25 mouse cellular contexts compared by ENCODE assay signal in genomic region chr4:148472436-148473174, GRCm38 (mm10). TPM values are rescaled to one million over a fixed set of nuclear protein-coding genes. Genes with fewer than 3 reads are reported as not detected.
DNase-seq lines count a peak whose midpoint lies in the region; ATAC-seq and TF ChIP-seq lines count a peak whose summit lies in the region.
"Had no signal": no experiment of that assay in that cellular context is flagged by ENCODE, and none has a peak within 500 bp of the region (broad histone marks: within the 10 kb centered on the region; RNA-seq: fewer than 3 reads in every experiment).

No protein-coding gene starts in this region.

- peak overlapping the region; percentile 40; the same call in 1 of the 2 replicates for H3K27ac ChIP-seq in gastrocnemius, adult 2 months
- peak overlapping the region; percentile 77 for H3K27ac ChIP-seq in kidney, embryonic 16.5 days (ENCODE audit: low read length)
- peak overlapping the region; percentile 60 for H3K27ac ChIP-seq in brown adipose tissue, adult 24 weeks (replicated peaks; ENCODE audit: low read depth, low read length)
- H3K27ac ChIP-seq in limb, embryonic 12.5 days = peak overlapping the region; percentile 85; the same call in 1 of the 2 replicates
- H3K27ac ChIP-seq: forebrain, embryonic 15.5 days; heart, adult 2 months; heart, embryonic 13.5 days; hindbrain, embryonic 12.5 days; left cerebral cortex, adult 2 months; stomach, embryonic 15.5 days had no signal

- intact Hi-C loops in gastrocnemius, adult 2 months (cut with DNase I) = no loop called here

- H3K27me3 ChIP-seq in kidney, embryonic 16.5 days (ENCODE audit: insufficient read depth, low read length) = no peaks in the 10 kb centered on the region
- H3K27me3 ChIP-seq in limb, embryonic 12.5 days = no peaks in the 10 kb centered on the region
- H3K27me3 ChIP-seq: forebrain, embryonic 15.5 days; heart, embryonic 13.5 days; hindbrain, embryonic 12.5 days; stomach, embryonic 15.5 days had no signal

- no peaks in the 10 kb centered on the region for H3K9me3 ChIP-seq in kidney, embryonic 16.5 days (ENCODE audit: low read length)
- no peaks in the 10 kb centered on the region for H3K9me3 ChIP-seq in limb, embryonic 12.5 days
- H3K9me3 ChIP-seq: forebrain, embryonic 15.5 days; heart, embryonic 13.5 days; hindbrain, embryonic 12.5 days; stomach, embryonic 15.5 days had no signal

- 92% methylated on average over 8 of the region's 8 CpGs for WGBS in kidney, embryonic 16.5 days
- WGBS in limb, embryonic 12.5 days = 90% methylated on average over 8 of the region's 8 CpGs

- TF ChIP-seq CTCF in gastrocnemius, adult 2 months (IDR thresholded peaks at IDR 0.05) = no peak

- no peak for ATAC-seq in kidney, embryonic 16.5 days (ENCODE audit: low FRiP score, low TSS enrichment)
- no peak for ATAC-seq in limb, embryonic 12.5 days (ENCODE audit: insufficient number of reproducible peaks, insufficient read depth, low FRiP score, low TSS enrichment, low read depth)
- ATAC-seq: CD4-positive, CD25-positive, alpha-beta regulatory T cell, adult 4 months; forebrain, embryonic 15.5 days; intestine, postnatal 0 days had no signal

- H3K4me1 ChIP-seq in kidney, embryonic 16.5 days (ENCODE audit: insufficient read depth, low read length) = no peaks in the 10 kb centered on the region
- H3K4me1 ChIP-seq in brown adipose tissue, adult 24 weeks (ENCODE audit: control insufficient read depth, insufficient read depth, insufficient read length, low read length) = peaks cover 9% of the 10 kb centered on the region; the same call in 1 of the 2 replicates
- H3K4me1 ChIP-seq in limb, embryonic 12.5 days (replicated peaks) = peaks cover 18% of the 10 kb centered on the region
- H3K4me1 ChIP-seq: forebrain, embryonic 15.5 days; heart, embryonic 13.5 days; stomach, embryonic 15.5 days had no signal

- no peak for DNase-seq in gastrocnemius, adult 2 months
- no peak for DNase-seq in gastrocnemius, adult 8-10 months (ENCODE audit: low spot score in 2 of 2)
- no peak for DNase-seq in kidney, adult 18-20 months
- DNase-seq in ovary, postnatal 14 days (ENCODE audit: low spot score) = no peak
- no peak for DNase-seq in left cerebral cortex, adult 18-20 months (ENCODE audit: low spot score in 2 of 2)
- DNase-seq: cerebellum, adult 9-10 months; gastrocnemius, postnatal 25 days; heart, adult 2 months; heart, postnatal 14 days; left cerebral cortex, postnatal 4 days; lung, adult 2 months; lung, postnatal 14 days; thymus, postnatal 25 days had no signal

- no peak overlapping the region for H3K9ac ChIP-seq in kidney, embryonic 16.5 days (replicated peaks; ENCODE audit: low read length)
- H3K9ac ChIP-seq in limb, embryonic 12.5 days (replicated peaks) = no peak overlapping the region
- H3K9ac ChIP-seq: forebrain, embryonic 15.5 days; heart, embryonic 13.5 days; hindbrain, embryonic 12.5 days; stomach, embryonic 15.5 days had no signal

- H3K4me2 ChIP-seq in kidney, embryonic 16.5 days (replicated peaks; ENCODE audit: low read depth, low read length) = no peak overlapping the region
- H3K4me2 ChIP-seq in limb, embryonic 12.5 days = no peak overlapping the region
- H3K4me2 ChIP-seq: forebrain, embryonic 15.5 days; heart, embryonic 13.5 days; hindbrain, embryonic 12.5 days; midbrain, embryonic 11.5 days; stomach, embryonic 15.5 days had no signal

- H3K36me3 ChIP-seq in kidney, embryonic 16.5 days (ENCODE audit: insufficient read depth, low read length) = peaks cover 82% of the 10 kb centered on the region
- H3K36me3 ChIP-seq in limb, embryonic 12.5 days = peaks cover 95% of the 10 kb centered on the region

- H3K4me3 ChIP-seq in gastrocnemius, adult 2 months = no peak overlapping the region
- H3K4me3 ChIP-seq in kidney, embryonic 16.5 days (ENCODE audit: low read length) = no peak overlapping the region
- no peak overlapping the region for H3K4me3 ChIP-seq in brown adipose tissue, adult 24 weeks (ENCODE audit: insufficient read depth, low read depth, low read length)
- H3K4me3 ChIP-seq in limb, embryonic 12.5 days (replicated peaks) = no peak overlapping the region
- H3K4me3 ChIP-seq: forebrain, embryonic 15.5 days; heart, adult 2 months; heart, embryonic 13.5 days; hindbrain, embryonic 12.5 days; left cerebral cortex, adult 2 months; stomach, embryonic 15.5 days had no signal

RNA-seq across cellular contexts. Expression of gene Mtor, which starts 24.2 kb away (rescaled TPM):
- total RNA-seq in gastrocnemius, adult 2 months (2021) = 10 to 100 TPM; 36.3 to 37.1 TPM
- 10 to 100 TPM; 32.2 to 37.8 (median 34.9) TPM for total RNA-seq in gastrocnemius, adult 8-10 months (2022)
- 16.3 and 18.8 TPM in 2 replicates for polyA plus RNA-seq in kidney, embryonic 16.5 days (2015; fragmentation: Nextera tagmentation; extraction: Ambion mirVana)
- 52.3 and 55.2 TPM in 2 replicates for polyA plus RNA-seq in brown adipose tissue, adult 24 weeks (2012; ENCODE audit: insufficient read depth, insufficient read length, missing spikeins)
- polyA plus RNA-seq in limb, embryonic 12.5 days (2016; fragmentation: Nextera tagmentation; extraction: Ambion mirVana) = 19.3 and 19.7 TPM in 2 replicates
- total RNA-seq in left cerebral cortex, adult 18-20 months (2021) = 10 to 100 TPM; 91.6 to 97.9 TPM

RNA-seq across cellular contexts. Expression of gene Angptl7, which starts 27.7 kb away (rescaled TPM):
- total RNA-seq in gastrocnemius, adult 2 months (2021) = 10 to 100 TPM; 27.8 to 52.8 TPM
- total RNA-seq in gastrocnemius, adult 8-10 months (2022) = 10 to 100 TPM in 2 of 4 experiments, 1 to 10 TPM in 2; 5.3 to 49.1 (median 25.5) TPM
- 1.8 and 2.0 TPM in 2 replicates for polyA plus RNA-seq in kidney, embryonic 16.5 days (2015; fragmentation: Nextera tagmentation; extraction: Ambion mirVana)
- polyA plus RNA-seq in brown adipose tissue, adult 24 weeks (2012; ENCODE audit: insufficient read depth, insufficient read length, missing spikeins) = not detected in 2 replicates
- 0.89 and 1.1 TPM in 2 replicates for polyA plus RNA-seq in limb, embryonic 12.5 days (2016; fragmentation: Nextera tagmentation; extraction: Ambion mirVana)
- total RNA-seq in left cerebral cortex, adult 18-20 months (2021) = under 1 TPM; 0.61 to 0.77 TPM
- total RNA-seq: megakaryocyte progenitor cell, adult 5-6 weeks had no signal

RNA-seq across cellular contexts. Expression of gene Ubiad1, which starts 28.0 kb away (rescaled TPM):
- 10 to 100 TPM; 10.3 to 18.0 TPM for total RNA-seq in gastrocnemius, adult 2 months (2021)
- total RNA-seq in gastrocnemius, adult 8-10 months (2022) = 10 to 100 TPM in 1 of 4 experiments, 1 to 10 TPM in 3; 8.4 to 17.1 (median 9.5) TPM
- polyA plus RNA-seq in kidney, embryonic 16.5 days (2015; fragmentation: Nextera tagmentation; extraction: Ambion mirVana) = 32.7 and 33.1 TPM in 2 replicates
- 12.7 and 17.7 TPM in 2 replicates for polyA plus RNA-seq in brown adipose tissue, adult 24 weeks (2012; ENCODE audit: insufficient read depth, insufficient read length, missing spikeins)
- polyA plus RNA-seq in limb, embryonic 12.5 days (2016; fragmentation: Nextera tagmentation; extraction: Ambion mirVana) = 21.1 and 21.8 TPM in 2 replicates
- total RNA-seq in left cerebral cortex, adult 18-20 months (2021) = 1 to 10 TPM; 8.0 to 9.2 TPM
